Mouse (Mus musculus): ENCODE results near the gene Adgrg6. TPM values are rescaled to one million over a fixed set of nuclear protein-coding genes. Genes with fewer than 3 reads are reported as not detected.

Adgrg6 gene
- total and polyA plus RNA-seq, 3 experiments, result 0.84 to 2.7 (median 2.5) TPM

- 55% methylated on average over 8 of the region's 8 CpGs for WGBS
Measured at GRCm38 (mm10) chr10:14401744-14402143, 143.7 kb downstream of the Adgrg6 start.

GRCm38 (mm10) chr10:14391025-14391639 lies 154.3 kb downstream of the Adgrg6 start:
- no peak overlapping the region for H3K9ac ChIP-seq (ENCODE audit: low read depth, low read length)
- no peak overlapping the region for H3K4me3 ChIP-seq
- no peak overlapping the region for H3K27ac ChIP-seq
- 10% methylated on average over 11 of the region's 11 CpGs for WGBS
- H3K27me3 ChIP-seq (ENCODE audit: control insufficient read depth, insufficient read depth, low read length), result no peaks in the 10 kb centered on the region
- intact Hi-C loops (cut with DNase I), result loop anchor here (1.0 to 10.0 kb wide), 4 partner anchors 70 to 1374 kb away; no protein-coding TSS in a partner anchor
- TF ChIP-seq CTCF (IDR thresholded peaks at IDR 0.05) (peak; percentile 77), EP300 (IDR thresholded peaks at IDR 0.05; ENCODE audit: insufficient read depth, low read depth, low read length) (no peak), POLR2A (IDR thresholded peaks at IDR 0.05; ENCODE audit: insufficient read depth, low read depth, low read length) (no peak)
- H3K36me3 ChIP-seq (ENCODE audit: control insufficient read depth, insufficient read depth, low read length), result no peaks in the 10 kb centered on the region
- no peaks in the 10 kb centered on the region for H3K4me1 ChIP-seq (ENCODE audit: control insufficient read depth, insufficient read depth, low read length)
- peak; percentile 31 for DNase-seq
- H3K79me2 ChIP-seq (replicated peaks; ENCODE audit: control insufficient read depth, insufficient read depth, low read length), result no peaks in the 10 kb centered on the region

More at GRCm38 (mm10) chr10:14401744-14402143, 143.7 kb downstream of the Adgrg6 start:
- no peaks in the 10 kb centered on the region for H3K4me1 ChIP-seq (ENCODE audit: control insufficient read depth, insufficient read depth, low read length)
- no peaks in the 10 kb centered on the region for H3K27me3 ChIP-seq (ENCODE audit: control insufficient read depth, insufficient read depth, low read length)
- no peak overlapping the region for H3K9ac ChIP-seq (ENCODE audit: low read depth, low read length)
- intact Hi-C loops (cut with DNase I), result loop anchor here (1.0 kb wide), 1 partner anchor 304 kb away; the partner anchor contains the start of genes Nmbr and Vta1
- DNase-seq, result peak in 1 of 2 experiments; percentile 36
- H3K4me3 ChIP-seq, result no peak overlapping the region
- H3K27ac ChIP-seq, result no peak overlapping the region
- no peaks in the 10 kb centered on the region for H3K36me3 ChIP-seq (ENCODE audit: control insufficient read depth, insufficient read depth, low read length)
- TF ChIP-seq POLR2A (IDR thresholded peaks at IDR 0.05; ENCODE audit: insufficient read depth, low read depth, low read length) (no peak), CTCF (IDR thresholded peaks at IDR 0.05) (no peak), EP300 (IDR thresholded peaks at IDR 0.05; ENCODE audit: insufficient read depth, low read depth, low read length) (no peak)
- no peaks in the 10 kb centered on the region for H3K79me2 ChIP-seq (replicated peaks; ENCODE audit: control insufficient read depth, insufficient read depth, low read length)

GRCm38 (mm10) chr10:14385574-14385973 lies 159.9 kb downstream of the Adgrg6 start:
- H3K36me3 ChIP-seq (ENCODE audit: control insufficient read depth, insufficient read depth, low read length), result no peaks in the 10 kb centered on the region
- no peaks in the 10 kb centered on the region for H3K79me2 ChIP-seq (replicated peaks; ENCODE audit: control insufficient read depth, insufficient read depth, low read length)
- no peak overlapping the region for H3K4me3 ChIP-seq
- no peak for TF ChIP-seq EP300 (IDR thresholded peaks at IDR 0.05; ENCODE audit: insufficient read depth, low read depth, low read length)
- TF ChIP-seq POLR2A (IDR thresholded peaks at IDR 0.05; ENCODE audit: insufficient read depth, low read depth, low read length), result no peak
- no peak for TF ChIP-seq CTCF (IDR thresholded peaks at IDR 0.05)
- no peak for DNase-seq
- WGBS, result 78% methylated on average over 5 of the region's 5 CpGs
- no peaks in the 10 kb centered on the region for H3K27me3 ChIP-seq (ENCODE audit: control insufficient read depth, insufficient read depth, low read length)
- intact Hi-C loops (cut with DNase I), result no loop called here
- no peak overlapping the region for H3K9ac ChIP-seq (ENCODE audit: low read depth, low read length)
- H3K27ac ChIP-seq, result no peak overlapping the region
- H3K4me1 ChIP-seq (ENCODE audit: control insufficient read depth, insufficient read depth, low read length), result no peaks in the 10 kb centered on the region

GRCm38 (mm10) chr10:14365065-14365589 lies 180.3 kb downstream of the Adgrg6 start:
- H3K36me3 ChIP-seq (ENCODE audit: control insufficient read depth, insufficient read depth, low read length), result peaks cover 3% of the 10 kb centered on the region
- intact Hi-C loops (cut with DNase I), result no loop called here
- no peak overlapping the region for H3K9ac ChIP-seq (ENCODE audit: low read depth, low read length)
- peaks cover 5% of the 10 kb centered on the region; the same call in 1 of the 2 replicates for H3K4me1 ChIP-seq (ENCODE audit: control insufficient read depth, insufficient read depth, low read length)
- no peaks in the 10 kb centered on the region for H3K79me2 ChIP-seq (replicated peaks; ENCODE audit: control insufficient read depth, insufficient read depth, low read length)
- peak; percentile 30 to 33 for DNase-seq
- H3K27me3 ChIP-seq (ENCODE audit: control insufficient read depth, insufficient read depth, low read length), result no peaks in the 10 kb centered on the region
- no peak overlapping the region for H3K27ac ChIP-seq
- no peak overlapping the region for H3K4me3 ChIP-seq
- TF ChIP-seq POLR2A (IDR thresholded peaks at IDR 0.05; ENCODE audit: insufficient read depth, low read depth, low read length), result no peak
- no peak for TF ChIP-seq EP300 (IDR thresholded peaks at IDR 0.05; ENCODE audit: insufficient read depth, low read depth, low read length)
- no peak for TF ChIP-seq CTCF (IDR thresholded peaks at IDR 0.05)
- WGBS, result 30% methylated on average over 1 of the region's 1 CpGs

- Histone ChIP-seq H3K9ac (ENCODE audit: low read depth, low read length) (no peak overlapping the region), H3K27ac (peak overlapping the region; percentile 43), H3K4me1 (ENCODE audit: control insufficient read depth, insufficient read depth, low read length) (peaks cover 5% of the 10 kb centered on the region; the same call in 1 of the 2 replicates), H3K36me3 (ENCODE audit: control insufficient read depth, insufficient read depth, low read length) (peaks cover 3% of the 10 kb centered on the region), H3K4me3 (no peak overlapping the region), H3K79me2 (replicated peaks; ENCODE audit: control insufficient read depth, insufficient read depth, low read length) (no peaks in the 10 kb centered on the region), H3K27me3 (ENCODE audit: control insufficient read depth, insufficient read depth, low read length) (no peaks in the 10 kb centered on the region)
- WGBS, result 87% methylated on average over 2 of the region's 2 CpGs
- intact Hi-C loops (cut with DNase I), result no loop called here
- DNase-seq, result no peak
- TF ChIP-seq POLR2A (IDR thresholded peaks at IDR 0.05; ENCODE audit: insufficient read depth, low read depth, low read length) (no peak), EP300 (IDR thresholded peaks at IDR 0.05; ENCODE audit: insufficient read depth, low read depth, low read length) (no peak), CTCF (IDR thresholded peaks at IDR 0.05) (no peak)
Measured at GRCm38 (mm10) chr10:14363226-14363625, 182.2 kb downstream of the Adgrg6 start.

- Histone ChIP-seq H3K27me3 (ENCODE audit: control insufficient read depth, insufficient read depth, low read length) (no peaks in the 10 kb centered on the region), H3K9ac (ENCODE audit: low read depth, low read length) (no peak overlapping the region), H3K4me1 (ENCODE audit: control insufficient read depth, insufficient read depth, low read length) (peaks cover 3% of the 10 kb centered on the region; the same call in 1 of the 2 replicates), H3K36me3 (ENCODE audit: control insufficient read depth, insufficient read depth, low read length) (no peaks in the 10 kb centered on the region; the same call in none of the 2 replicates), H3K79me2 (replicated peaks; ENCODE audit: control insufficient read depth, insufficient read depth, low read length) (no peaks in the 10 kb centered on the region), H3K27ac (no peak overlapping the region), H3K4me3 (no peak overlapping the region)
- no peak for DNase-seq
- 88% methylated on average over 3 of the region's 3 CpGs for WGBS
- intact Hi-C loops (cut with DNase I), result no loop called here
- TF ChIP-seq EP300 (IDR thresholded peaks at IDR 0.05; ENCODE audit: insufficient read depth, low read depth, low read length) (no peak), CTCF (IDR thresholded peaks at IDR 0.05) (no peak), POLR2A (IDR thresholded peaks at IDR 0.05; ENCODE audit: insufficient read depth, low read depth, low read length) (no peak)
Measured at GRCm38 (mm10) chr10:14358271-14358670, 187.2 kb downstream of the Adgrg6 start.

Other genes starting within 250 kb of the Adgrg6 start
- 10 to 100 TPM; 29.6 to 33.7 TPM for gene Vta1, start 159.9 kb upstream of the Adgrg6 start, total RNA-seq (2021)
- gene Vta1, start 159.9 kb upstream of the Adgrg6 start, polyA plus RNA-seq (2012; rRNA removed), result 42.2 and 51.9 TPM in 2 replicates
- gene Nmbr, start 159.9 kb upstream of the Adgrg6 start, total RNA-seq (2021), result under 1 TPM in 1 of 2 experiments, not detected in 1; 0.30 TPM
- 0.44 and 0.55 TPM in 2 replicates for gene Nmbr, start 159.9 kb upstream of the Adgrg6 start, polyA plus RNA-seq (2012; rRNA removed)
- gene Gje1, start 172.6 kb upstream of the Adgrg6 start, total RNA-seq (2021), result not detected
- gene Gje1, start 172.6 kb upstream of the Adgrg6 start, polyA plus RNA-seq (2012; rRNA removed), result not detected in 2 replicates